Mouse (Mus musculus): ENCODE data around the gene Kif26b.

Gene Kif26b

DNA sequence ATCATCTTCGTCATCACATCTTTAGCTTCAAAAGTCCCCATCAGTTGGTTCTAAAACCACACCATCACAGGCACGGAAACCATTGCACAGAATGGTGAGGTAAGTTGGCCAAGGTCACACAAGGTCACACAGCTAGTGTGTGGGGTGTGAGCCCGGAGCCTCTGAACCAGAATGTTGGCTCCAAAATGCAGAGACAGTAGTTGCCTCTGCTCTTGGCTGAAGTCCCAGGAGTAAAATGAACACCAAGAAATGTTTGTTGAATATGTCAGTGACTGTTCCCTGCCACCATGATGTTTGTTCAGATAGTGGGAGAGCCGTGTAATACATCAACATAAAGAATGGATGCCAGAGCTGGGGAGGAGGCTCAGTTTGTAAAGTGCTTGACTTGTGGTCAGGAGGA, 193.9 kb downstream of the Kif26b start:
- no peak for DNase-seq (ENCODE audit: low spot score)

DNA sequence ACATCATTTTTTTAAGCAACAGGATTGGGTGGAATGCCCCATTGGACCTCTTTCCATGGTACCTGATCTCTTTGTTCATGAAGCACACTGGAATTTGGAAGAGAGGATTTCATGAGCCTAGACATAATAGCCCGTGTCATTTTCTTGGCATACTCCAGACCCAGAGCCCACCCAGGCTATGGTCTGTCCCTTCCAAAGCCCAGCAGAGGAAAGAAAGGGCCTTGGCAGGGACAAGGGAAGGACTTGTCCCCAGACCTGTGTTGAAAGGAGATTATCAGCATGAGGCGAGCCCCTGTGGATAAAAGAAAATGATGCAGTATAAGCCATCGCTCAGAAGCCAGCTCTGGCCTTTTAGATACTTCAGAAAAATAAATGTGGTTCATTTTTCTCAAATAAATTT, 196.6 kb downstream of the Kif26b start:
- DNase-seq (ENCODE audit: low spot score) = no peak

DNA sequence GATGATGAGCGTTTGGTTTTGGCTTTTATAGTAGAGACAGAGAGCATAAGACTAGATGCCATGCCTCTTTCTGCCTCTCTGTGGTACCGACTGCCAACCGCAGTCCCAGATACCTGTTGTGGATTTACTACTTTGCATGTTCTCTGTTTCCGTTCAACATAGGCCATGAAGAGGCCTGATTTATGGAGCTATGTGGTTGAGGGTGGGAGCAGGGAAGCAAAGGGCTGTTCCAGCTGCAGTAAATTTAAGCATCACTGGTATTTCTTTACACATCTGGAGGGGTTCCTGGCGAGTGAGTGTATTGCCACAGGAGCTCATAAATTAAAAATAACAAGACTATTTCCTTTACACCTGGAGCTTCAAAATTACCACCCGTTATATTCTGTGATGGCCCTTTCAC, 199.3 kb downstream of the Kif26b start:
- DNase-seq (ENCODE audit: low spot score) = no peak

DNA sequence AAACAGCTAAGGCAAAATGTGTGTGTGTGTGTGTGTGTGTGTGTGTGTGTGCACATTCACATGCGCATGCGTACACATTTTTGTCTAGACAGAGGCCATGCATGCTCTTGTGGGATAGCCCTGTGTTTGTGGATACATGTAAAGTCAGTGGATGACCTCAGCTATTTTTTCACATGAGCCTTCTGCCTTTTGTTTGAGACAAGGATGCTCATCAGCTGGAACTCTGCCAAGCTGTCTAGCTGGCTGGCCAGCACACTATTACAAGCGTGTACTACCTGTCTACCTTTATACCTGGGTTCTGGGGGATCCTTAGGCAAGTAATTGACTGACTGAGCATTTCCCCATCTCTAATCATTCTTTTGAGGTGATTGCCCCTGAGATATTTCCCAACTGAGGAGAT, 201.3 kb downstream of the Kif26b start:
- no peak for DNase-seq (ENCODE audit: low spot score)

DNA sequence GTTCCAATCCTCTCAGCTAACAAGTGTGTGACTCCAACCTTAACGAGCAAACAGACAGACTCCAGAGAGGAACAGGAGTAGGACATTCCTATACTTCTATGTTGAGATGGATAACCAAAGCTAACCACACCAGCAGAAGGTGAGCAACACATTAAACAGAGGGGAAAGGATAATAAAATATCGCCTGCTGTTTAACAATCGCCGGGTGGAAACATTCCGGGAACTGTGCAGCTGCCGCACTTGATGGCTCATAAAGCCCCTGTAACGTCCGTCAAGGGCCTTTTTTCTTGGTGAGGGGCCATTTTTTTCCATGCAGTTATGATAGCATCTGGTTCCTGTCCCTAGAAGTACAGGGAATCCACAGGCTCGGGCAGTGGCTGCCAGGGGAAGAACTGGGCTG, 204.1 kb downstream of the Kif26b start:
- no peak for DNase-seq (ENCODE audit: low spot score)

DNA sequence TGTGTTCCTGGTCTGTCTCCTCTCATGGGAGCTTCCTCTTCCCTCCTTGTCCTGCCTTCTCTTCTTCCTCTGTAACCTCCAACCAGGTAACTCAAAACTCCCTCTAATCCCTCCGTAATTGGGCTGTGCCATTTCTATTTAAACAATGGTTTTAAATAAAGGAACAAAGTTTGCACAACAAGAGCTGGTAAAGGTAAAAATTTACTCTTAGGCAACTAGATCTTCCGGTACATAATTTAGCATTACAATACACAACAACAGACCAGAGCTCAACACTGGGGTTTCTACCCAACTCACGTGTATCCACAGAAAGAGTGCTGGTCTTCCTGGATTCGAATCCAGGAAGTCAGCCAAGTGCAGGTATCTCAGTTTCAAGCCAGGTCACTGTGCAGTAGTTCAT, 205.7 kb downstream of the Kif26b start:
- DNase-seq (ENCODE audit: low spot score) = no peak

DNA sequence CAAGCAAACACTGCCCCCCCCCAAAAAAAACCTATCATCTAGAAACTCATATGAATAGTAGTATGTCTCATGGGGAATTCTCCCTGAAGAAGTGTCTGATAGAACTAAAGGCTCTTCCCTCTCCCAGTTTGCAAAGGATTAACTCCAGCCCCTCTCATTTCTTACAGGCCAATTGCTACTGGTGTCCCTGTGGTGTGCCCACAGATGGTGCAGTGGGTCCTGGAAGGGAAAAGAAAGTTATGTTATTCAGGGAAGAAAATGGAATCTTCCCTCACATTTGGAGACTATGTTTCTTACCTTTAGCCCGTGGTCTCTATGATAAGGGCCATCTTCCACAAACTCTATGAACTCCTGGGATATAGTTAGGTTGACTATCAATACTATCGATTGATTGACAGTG, 208.0 kb downstream of the Kif26b start:
- DNase-seq (ENCODE audit: low spot score) = no peak

DNA sequence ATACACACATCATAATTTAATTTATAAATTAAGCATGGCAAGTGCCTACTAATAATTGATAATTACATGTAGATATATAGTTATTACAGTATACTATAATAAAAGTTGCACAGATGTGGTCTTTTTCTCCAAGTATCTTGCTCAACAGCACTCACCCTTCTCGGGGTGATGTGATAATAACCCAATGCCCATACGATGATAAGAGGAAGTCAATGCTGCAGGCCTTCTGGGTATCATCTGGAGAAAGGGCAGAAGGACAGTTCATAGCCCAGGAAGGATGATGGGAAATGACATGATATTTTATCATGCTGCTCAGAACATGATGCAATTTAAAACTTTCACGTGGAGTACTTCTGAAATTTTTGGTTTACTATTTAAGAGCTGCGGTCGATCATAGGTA, 214.9 kb downstream of the Kif26b start:
- DNase-seq (ENCODE audit: low spot score) = no peak

DNA sequence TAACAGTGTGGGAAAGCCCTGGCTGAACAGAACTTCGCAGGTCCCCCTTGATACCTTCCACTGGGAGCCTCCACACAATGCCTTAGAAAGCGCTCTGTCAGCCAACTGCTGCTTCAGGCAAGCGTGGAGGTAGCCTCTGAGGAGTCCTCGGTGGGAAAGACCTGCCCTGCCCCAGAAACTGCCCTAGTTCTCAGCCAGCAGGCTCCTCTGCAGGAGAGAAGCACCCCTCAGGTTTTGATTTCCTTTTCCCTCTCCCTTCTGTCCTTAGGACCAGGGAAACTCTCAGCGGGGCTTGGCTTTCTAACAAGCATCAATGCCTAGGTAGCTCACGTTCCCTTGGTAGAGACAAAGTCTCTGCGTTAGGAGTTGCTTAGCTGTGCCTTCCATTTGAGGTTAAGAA, 215.6 kb downstream of the Kif26b start:
- no peak for DNase-seq (ENCODE audit: low spot score)

DNA sequence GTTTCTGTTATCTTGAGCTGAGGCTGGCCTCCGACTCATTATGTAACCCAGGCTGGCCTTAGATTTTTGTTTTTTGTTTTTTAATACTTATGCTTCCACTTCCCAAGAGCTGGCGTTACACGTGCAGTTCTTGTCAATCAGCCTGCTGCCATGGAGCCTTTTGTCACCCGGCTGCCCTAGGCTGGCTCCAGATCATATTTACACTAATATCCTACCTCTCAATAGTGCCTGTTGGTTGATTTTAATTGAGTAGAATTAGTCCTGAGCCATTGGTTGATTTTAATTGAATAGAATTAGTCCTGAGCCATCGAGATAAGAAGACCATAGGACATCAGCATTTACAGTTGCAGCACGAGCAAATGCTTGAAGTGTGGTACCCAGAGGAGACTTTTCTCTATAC, 216.0 kb downstream of the Kif26b start:
- DNase-seq (ENCODE audit: low spot score) = no peak

DNA sequence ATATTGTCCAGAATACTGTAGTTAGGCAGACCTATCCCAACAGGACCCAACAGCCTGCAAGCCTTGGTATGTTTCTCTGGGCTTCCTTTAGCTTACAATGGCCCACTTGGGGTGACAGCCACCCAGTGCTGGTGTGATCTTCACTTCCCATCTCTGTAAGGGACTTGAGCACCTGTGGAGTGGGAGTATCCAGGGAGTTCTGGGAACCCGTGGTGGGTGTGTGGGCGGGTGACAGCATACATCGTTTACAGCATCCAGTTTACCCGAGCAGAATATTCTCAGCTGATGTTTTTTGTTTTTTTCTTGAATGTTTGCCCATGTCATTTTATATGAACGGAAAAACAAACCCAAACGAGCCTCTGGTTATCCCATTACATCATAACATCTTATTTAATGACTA, 216.5 kb downstream of the Kif26b start:
- DNase-seq (ENCODE audit: low spot score) = no peak

DNA sequence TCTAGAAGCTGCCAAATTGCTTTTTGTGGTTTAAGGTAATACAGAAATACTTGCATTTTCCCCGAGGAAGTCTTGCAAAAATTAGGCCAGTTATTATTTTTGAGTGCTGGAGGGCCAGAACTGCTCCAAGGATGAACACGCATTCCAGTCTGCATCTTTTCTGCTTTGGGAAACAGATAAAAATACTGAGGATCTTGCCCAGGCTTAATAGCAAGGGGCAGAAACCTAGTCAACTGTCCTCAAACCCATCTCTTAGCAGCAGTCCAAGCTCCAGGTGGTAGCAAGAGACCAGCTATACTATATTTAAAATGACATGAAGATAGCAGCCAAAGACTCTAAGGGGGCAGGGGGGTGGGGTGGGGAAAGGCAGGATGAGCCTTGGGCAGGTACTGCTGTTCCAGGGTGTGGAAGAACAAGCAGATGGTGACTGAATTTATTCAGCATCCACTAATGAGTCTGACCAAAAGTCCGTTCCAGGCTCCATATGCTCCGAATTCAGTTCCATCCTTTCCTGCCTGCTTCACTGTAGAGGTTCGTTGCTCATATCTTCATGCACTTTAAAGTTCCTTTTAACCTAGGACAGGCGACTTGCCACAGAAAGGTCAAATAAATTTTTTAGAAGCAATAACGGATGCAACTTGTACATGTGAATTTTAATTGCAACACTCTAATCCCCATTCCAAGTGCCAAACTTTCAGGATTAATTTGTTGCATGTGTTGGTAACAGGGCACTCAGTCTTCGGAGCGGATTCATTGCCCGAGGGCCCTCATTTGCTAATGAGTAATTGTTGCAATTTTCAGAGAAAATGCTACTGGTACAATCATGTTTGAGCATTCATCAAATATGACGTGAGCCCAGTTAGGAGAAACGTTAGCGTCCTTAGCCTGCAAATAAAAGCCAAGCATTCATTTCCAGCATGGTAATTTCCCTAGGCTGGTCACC, 218.6 kb downstream of the Kif26b start:
- DNase-seq (ENCODE audit: low spot score) = no peak

DNA sequence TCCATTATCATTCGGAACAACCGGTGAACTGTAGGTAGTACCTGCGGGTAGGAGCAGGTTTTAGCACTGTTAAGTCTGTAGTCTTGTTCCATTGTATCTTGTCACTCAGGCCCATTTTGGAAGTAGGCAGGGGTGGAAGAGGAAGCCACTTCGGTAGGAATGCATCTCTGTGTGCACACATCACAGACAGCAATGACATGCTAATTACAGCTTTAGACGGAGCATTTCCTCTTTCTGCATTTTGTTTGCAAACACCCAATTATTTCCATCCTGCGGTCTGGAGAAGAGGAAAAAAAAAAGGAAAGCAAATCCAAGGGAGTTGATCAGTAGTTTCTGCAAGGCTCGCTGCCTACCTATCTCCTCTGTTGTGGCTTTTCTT, 219.3 kb downstream of the Kif26b start:
- DNase-seq (ENCODE audit: low spot score) = no peak

DNA sequence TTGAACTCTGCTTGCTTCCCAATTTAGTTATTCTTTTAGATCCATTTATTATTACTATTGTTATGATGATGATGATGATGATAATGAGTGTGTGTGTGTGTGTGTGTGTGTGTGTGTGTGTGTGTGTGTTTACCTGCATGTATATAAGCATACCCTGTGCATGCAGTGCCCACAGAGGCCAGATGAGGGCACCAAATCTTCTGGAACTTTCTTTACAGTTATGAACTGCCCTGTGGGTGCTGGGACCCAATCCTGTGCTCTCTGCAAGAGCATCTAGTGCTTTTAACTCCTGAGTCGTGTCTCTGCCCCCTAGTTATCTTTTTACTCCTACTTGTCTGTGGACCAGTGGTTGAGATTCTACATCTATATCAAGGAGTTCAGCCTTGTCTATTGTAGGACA, 219.7 kb downstream of the Kif26b start:
- no peak for DNase-seq (ENCODE audit: low spot score)

DNA sequence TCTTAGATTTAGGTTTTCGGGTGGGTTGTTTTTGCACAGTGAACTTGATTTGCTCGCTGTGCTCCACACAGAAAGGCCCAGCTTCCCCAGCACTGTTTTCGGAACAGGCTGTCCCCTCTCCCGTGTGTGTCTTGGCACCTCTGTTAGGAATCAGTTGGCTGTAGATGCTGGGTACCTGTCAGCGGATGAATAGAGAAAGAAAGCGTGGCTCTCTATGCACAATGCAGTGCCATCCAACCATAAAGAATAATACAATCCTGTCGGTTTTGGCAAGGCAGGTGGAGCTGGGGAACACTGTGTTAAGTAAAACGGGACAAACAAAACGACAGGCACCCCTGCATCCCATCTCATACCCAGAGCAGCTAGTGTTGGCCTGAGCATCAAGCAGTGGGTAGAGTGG, 220.9 kb downstream of the Kif26b start:
- no peak for DNase-seq (ENCODE audit: low spot score)

DNA sequence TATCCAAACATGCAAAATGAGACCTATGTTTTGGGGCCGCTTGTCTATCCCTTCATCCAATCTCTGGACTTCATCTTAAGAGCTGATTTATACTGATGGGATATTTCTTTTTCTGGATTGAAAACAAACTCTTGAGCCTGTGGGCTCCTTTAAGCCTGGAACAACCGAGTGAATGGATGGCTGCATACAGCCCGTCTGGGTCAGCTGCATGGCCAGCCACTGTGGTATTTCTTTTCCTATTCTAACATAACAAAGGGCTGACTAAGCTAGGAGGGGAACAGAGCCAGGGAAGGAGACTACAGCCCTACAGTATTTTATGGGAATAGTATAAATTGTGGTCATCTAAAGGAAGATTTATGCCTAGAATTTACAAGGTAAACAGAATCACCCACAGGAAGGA, 229.5 kb downstream of the Kif26b start:
- no peak for DNase-seq (ENCODE audit: low spot score)

DNA sequence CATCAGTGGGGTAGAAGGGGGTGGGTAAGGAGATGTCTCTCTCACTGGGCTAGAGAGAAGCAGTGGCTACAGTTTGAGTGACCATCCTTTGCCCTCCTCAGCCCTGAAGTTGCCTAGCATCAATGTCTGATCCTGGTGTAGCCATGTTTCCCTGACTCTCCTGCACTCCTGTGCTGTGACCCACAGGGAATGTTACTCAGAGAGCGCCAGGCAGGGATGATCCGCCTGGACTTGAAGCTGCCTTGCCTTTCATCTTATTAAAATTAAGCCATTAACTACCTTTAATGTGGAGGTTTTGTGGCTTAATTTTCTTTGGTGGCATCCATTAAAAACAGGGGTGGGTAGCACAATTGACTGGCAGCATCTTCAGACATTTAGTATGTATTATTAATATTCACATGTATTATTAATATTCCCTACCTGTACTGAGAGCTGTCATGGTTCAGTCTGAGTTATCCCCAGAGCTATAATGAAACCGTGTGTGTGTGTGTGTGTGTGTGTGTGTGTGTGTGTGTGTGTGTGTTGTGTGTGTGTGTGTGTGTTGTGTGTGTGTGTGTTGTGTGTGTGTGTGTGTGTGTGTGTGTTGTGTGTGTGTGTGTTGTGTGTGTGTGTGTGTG, 233.3 kb downstream of the Kif26b start:
- DNase-seq (ENCODE audit: low spot score) = no peak

DNA sequence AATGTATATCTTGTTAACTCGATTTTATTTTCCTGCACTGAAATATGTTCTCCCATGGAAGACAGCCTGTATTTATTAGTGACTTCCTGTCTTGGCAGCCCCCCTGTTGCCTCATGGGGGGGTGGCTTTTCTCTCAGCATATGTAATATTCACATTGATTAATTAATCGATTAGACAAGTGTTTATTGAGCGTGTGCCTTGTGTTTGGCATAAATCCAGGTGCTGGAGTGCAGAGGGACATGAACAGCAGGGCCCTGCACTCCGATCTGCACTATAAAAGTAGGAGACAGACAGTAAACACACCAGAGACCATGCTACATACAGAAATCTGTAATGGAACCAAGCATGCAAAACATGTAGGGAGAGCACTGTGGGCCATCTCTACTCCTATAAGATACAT, 236.0 kb downstream of the Kif26b start:
- DNase-seq (ENCODE audit: low spot score) = no peak

DNA sequence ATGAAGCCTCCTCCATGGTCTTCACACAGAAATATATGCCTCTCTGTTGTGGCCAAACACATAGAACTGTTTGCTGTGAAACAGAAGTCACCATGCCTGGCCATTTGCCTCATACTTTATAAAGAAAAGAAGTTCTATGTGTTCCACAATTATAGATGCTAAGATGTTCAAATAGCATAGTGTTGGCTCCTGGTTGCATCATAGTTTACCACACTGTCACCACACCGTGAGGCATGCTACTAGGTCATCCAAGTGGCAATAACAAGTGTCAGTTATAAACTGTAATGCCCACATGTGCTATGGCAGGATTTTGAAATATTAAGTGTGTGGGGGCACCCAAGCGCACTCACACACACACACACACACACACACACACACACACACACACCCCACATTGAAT, 236.7 kb downstream of the Kif26b start:
- DNase-seq (ENCODE audit: low spot score) = no peak

DNA sequence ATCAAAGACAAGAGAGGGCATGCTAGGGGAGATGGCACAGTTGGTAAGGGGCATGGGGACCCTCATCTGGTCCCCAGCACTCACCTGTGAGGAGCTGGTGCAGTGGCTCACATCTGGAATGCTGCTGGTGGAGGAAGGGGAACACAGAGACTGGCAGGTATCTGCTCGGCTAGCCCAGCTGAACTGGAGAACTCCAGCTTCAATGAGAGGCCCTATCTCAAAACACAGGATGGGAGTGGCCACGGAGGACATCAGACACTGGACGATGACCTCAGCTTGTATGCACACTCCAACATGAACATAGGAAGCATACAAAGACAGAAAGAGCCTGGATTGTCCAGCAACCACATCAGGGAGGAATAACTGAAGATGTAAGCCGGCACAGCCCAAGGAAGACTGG, 240.1 kb downstream of the Kif26b start:
- DNase-seq (ENCODE audit: low spot score) = no peak

DNA sequence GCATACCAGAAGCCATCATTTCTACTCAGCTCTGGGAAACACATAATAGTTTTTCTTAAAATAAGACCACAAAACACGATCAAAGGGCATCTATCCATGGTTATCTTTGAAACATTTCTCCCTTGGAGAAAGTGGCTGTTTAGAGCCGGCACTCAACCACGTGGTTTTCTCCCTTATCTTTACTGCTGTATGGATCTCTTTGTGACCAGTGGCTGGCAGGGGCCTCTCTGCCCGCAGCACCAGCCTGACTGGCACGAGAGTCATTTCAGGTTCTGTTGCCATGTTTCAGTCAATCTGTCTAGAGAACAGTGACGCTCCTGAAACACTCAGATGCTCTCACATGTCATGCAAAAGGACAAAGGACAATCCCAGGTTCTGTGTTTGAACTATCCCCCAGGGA, 241.1 kb downstream of the Kif26b start:
- DNase-seq (ENCODE audit: low spot score) = no peak

DNA sequence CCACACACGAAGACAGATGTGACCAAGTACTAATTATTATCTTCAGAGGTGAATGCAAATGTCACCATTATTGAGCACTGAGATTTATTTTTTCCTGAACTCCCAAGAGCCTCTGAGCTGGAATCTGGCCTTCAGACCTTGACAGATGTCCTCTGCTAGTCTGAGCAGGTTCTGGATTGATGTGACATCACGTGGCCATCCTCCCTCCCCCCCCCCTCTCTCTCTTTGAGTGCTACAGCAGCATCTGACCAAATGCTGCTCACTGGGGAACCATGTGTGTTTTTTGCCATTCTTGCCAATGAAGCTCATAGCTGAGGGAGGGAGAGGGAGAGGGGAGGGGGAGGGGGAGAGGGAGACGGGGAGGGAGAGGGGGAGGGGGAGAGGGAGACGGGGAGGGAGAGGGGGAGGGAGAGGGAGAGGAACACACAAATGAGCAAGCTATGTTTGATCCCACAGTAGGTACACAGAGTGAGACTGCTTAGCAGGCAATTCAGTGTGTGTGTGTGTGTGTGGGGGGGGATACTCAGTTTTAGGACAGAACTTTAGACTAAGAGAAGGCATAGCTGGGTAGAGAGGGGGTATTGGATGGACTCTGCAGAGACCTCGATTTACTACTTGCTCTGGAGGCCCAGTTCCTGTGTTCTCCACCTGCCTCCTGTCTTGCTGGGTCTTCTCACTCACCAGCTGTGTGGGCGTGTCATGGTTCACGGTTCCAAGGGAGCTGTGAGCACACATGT, 241.9 kb downstream of the Kif26b start:
- DNase-seq (ENCODE audit: low spot score) = no peak

DNA sequence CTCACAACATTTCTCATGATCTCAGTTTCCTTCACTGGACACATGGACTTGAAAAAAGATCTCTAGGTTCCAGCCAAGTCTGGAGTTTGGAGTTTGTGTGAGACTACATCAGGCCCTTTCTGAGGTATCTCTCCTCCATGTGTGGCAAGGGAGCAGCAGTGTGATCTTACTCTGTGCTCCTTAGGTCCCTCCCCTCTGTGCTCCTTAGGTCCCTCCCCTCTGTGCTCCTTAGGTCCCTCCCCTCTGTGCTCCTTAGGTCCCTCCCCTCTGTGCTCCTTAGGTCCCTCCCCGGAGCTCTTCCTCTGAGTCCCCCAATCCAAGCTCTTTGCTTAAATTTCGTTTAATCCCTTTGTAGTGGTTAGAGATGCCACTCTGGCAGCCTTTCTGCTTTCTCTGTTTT, 250.8 kb downstream of the Kif26b start:
- DNase-seq (ENCODE audit: low spot score) = no peak

Data from urinary bladder, postnatal 14 days (tissue).